Mouse (Mus musculus) lung, postnatal 10 days (tissue): Measurements from ENCODE around the gene Trp53.
"Not testable (repeated sequence)": the region's sequence is repeated elsewhere in the genome, so short reads cannot be mapped to it uniquely, and the experiment has no call there.

Experiments used
- DNase-seq: peaks from one replicate; pipeline ENCODE4 v3.0.0; 2021

The Trp53 gene

GRCm38 (mm10) chr11:69601768-69602167, 21.6 kb downstream of the Trp53 start:
- no peak for DNase-seq

- DNase-seq = no peak
Measured at GRCm38 (mm10) chr11:69603516-69603915, 23.4 kb downstream of the Trp53 start.

GRCm38 (mm10) chr11:69604347-69604746, 24.2 kb downstream of the Trp53 start:
- no peak for DNase-seq

- peak; percentile 50 for DNase-seq
Measured at GRCm38 (mm10) chr11:69604795-69605664, 24.9 kb downstream of the Trp53 start.

- DNase-seq = peak; percentile 75
Measured at GRCm38 (mm10) chr11:69605726-69606490, 25.7 kb downstream of the Trp53 start, which contains the start of gene Atp1b2. Gene Atp1b2 (minus strand): TSS chr11:69605942.

GRCm38 (mm10) chr11:69606491-69606795, 26.3 kb downstream of the Trp53 start:
- no peak for DNase-seq

GRCm38 (mm10) chr11:69606832-69607231, 26.7 kb downstream of the Trp53 start:
- no peak for DNase-seq

GRCm38 (mm10) chr11:69608525-69608924, 28.4 kb downstream of the Trp53 start:
- no peak for DNase-seq

GRCm38 (mm10) chr11:69609416-69609815, 29.3 kb downstream of the Trp53 start:
- DNase-seq = no peak

- no peak for DNase-seq
Measured at GRCm38 (mm10) chr11:69610899-69611298, 30.7 kb downstream of the Trp53 start.

- peak; percentile 95 for DNase-seq
Measured at GRCm38 (mm10) chr11:69613553-69614256, 33.5 kb downstream of the Trp53 start.

- not testable (repeated sequence) for DNase-seq
Measured at GRCm38 (mm10) chr11:69614257-69614588, 34.1 kb downstream of the Trp53 start.

- no peak for DNase-seq
Measured at GRCm38 (mm10) chr11:69616781-69617180, 36.6 kb downstream of the Trp53 start.

- no peak for DNase-seq
Measured at GRCm38 (mm10) chr11:69617805-69618204, 37.6 kb downstream of the Trp53 start, which contains the start of gene Shbg. Gene Shbg (minus strand): TSS chr11:69617905.

GRCm38 (mm10) chr11:69620394-69621081, 40.4 kb downstream of the Trp53 start:
- DNase-seq = no peak

- DNase-seq = peak; percentile 67
Measured at GRCm38 (mm10) chr11:69621571-69622268, 41.6 kb downstream of the Trp53 start, which contains the start of gene Sat2. Gene Sat2 (plus strand): TSS chr11:69622024.

- DNase-seq = peak; percentile 41
Measured at GRCm38 (mm10) chr11:69622406-69622805, 42.2 kb downstream of the Trp53 start.

GRCm38 (mm10) chr11:69623006-69623405, 42.8 kb downstream of the Trp53 start:
- DNase-seq = no peak

GRCm38 (mm10) chr11:69624339-69624738, 44.2 kb downstream of the Trp53 start:
- not testable (repeated sequence) for DNase-seq

- DNase-seq = peak; percentile 84
Measured at GRCm38 (mm10) chr11:69628286-69628685, 48.1 kb downstream of the Trp53 start.

GRCm38 (mm10) chr11:69629802-69630201, 49.6 kb downstream of the Trp53 start:
- no peak for DNase-seq
